Comparison of ENCODE assay signal across 24 mouse cellular contexts in genomic region chr16:31653616-31654015, GRCm38 (mm10). TPM values are rescaled to one million over a fixed set of nuclear protein-coding genes. Genes with fewer than 3 reads are reported as not detected.
DNase-seq lines count a peak whose midpoint lies in the region; ATAC-seq and TF ChIP-seq lines count a peak whose summit lies in the region.
"Had no signal": no experiment of that assay in that cellular context is flagged by ENCODE, and none has a peak within 500 bp of the region (broad histone marks: within the 10 kb centered on the region; RNA-seq: fewer than 3 reads in every experiment).

No protein-coding gene starts in this region.

- no peak overlapping the region for H3K4me3 ChIP-seq in hindbrain, embryonic 14.5 days (replicated peaks; ENCODE audit: low read length)
- no peak overlapping the region for H3K4me3 ChIP-seq in hindbrain, postnatal 0 days (ENCODE audit: low read length)
- H3K4me3 ChIP-seq in testis, adult 2 months (ENCODE audit: control insufficient read depth, low read depth, low read length): no peak overlapping the region
- no peak overlapping the region for H3K4me3 ChIP-seq in ES-E14 (ENCODE audit: insufficient read depth in 1 of 2, low read depth in 1 of 2, low read length in 2 of 2, poor library complexity in 1 of 2, severe bottlenecking in 1 of 2)
- H3K4me3 ChIP-seq in brown adipose tissue, adult 24 weeks (ENCODE audit: insufficient read depth, low read depth, low read length): no peak overlapping the region
- H3K4me3 ChIP-seq in kidney, embryonic 16.5 days (ENCODE audit: low read length): no peak overlapping the region
- H3K4me3 ChIP-seq: embryonic facial prominence, embryonic 13.5 days; embryonic facial prominence, embryonic 15.5 days; erythroblast, embryonic 14.5 days; forebrain, embryonic 10.5 days; forebrain, embryonic 12.5 days had no signal

- H3K9ac ChIP-seq in hindbrain, embryonic 14.5 days: no peak overlapping the region
- no peak overlapping the region for H3K9ac ChIP-seq in hindbrain, postnatal 0 days (replicated peaks; ENCODE audit: low read length)
- no peak overlapping the region for H3K9ac ChIP-seq in ES-E14 (ENCODE audit: insufficient read depth, low read depth, low read length, poor library complexity, severe bottlenecking)
- H3K9ac ChIP-seq in kidney, embryonic 16.5 days (replicated peaks; ENCODE audit: low read length): no peak overlapping the region
- H3K9ac ChIP-seq: embryonic facial prominence, embryonic 13.5 days; embryonic facial prominence, embryonic 15.5 days; forebrain, embryonic 12.5 days had no signal

- 62% methylated on average over 5 of the region's 5 CpGs for WGBS in hindbrain, embryonic 14.5 days
- WGBS in hindbrain, postnatal 0 days: 69% methylated on average over 5 of the region's 5 CpGs
- WGBS in kidney, embryonic 16.5 days: 83% methylated on average over 5 of the region's 5 CpGs

- H3K36me3 ChIP-seq in hindbrain, embryonic 14.5 days (replicated peaks; ENCODE audit: control insufficient read depth, insufficient read depth): no peaks in the 10 kb centered on the region
- H3K36me3 ChIP-seq in hindbrain, postnatal 0 days (ENCODE audit: insufficient read depth, low read length): no peaks in the 10 kb centered on the region
- H3K36me3 ChIP-seq in testis, adult 2 months (ENCODE audit: control insufficient read depth, insufficient read depth, low read length): no peaks in the 10 kb centered on the region
- no peaks in the 10 kb centered on the region for H3K36me3 ChIP-seq in ES-E14 (ENCODE audit: control insufficient read depth, insufficient read depth, low read length, poor library complexity, severe bottlenecking)
- no peaks in the 10 kb centered on the region for H3K36me3 ChIP-seq in kidney, embryonic 16.5 days (ENCODE audit: insufficient read depth, low read length)
- H3K36me3 ChIP-seq: embryonic facial prominence, embryonic 13.5 days; embryonic facial prominence, embryonic 15.5 days; forebrain, embryonic 10.5 days; forebrain, embryonic 12.5 days had no signal

- no peaks in the 10 kb centered on the region for H3K9me3 ChIP-seq in hindbrain, embryonic 14.5 days (ENCODE audit: control insufficient read depth, low read length)
- H3K9me3 ChIP-seq in hindbrain, postnatal 0 days (ENCODE audit: low read length): no peaks in the 10 kb centered on the region
- H3K9me3 ChIP-seq in ES-E14 (ENCODE audit: control insufficient read depth, insufficient read depth, low read depth, low read length): no peaks in the 10 kb centered on the region
- H3K9me3 ChIP-seq in kidney, embryonic 16.5 days (ENCODE audit: low read length): no peaks in the 10 kb centered on the region
- H3K9me3 ChIP-seq: embryonic facial prominence, embryonic 13.5 days; embryonic facial prominence, embryonic 15.5 days; forebrain, embryonic 10.5 days; forebrain, embryonic 12.5 days had no signal

- DNase-seq in hindbrain, embryonic 14.5 days (ENCODE audit: low spot score): no peak
- DNase-seq in hindbrain, postnatal 0 days (ENCODE audit: low spot score): no peak
- DNase-seq in testis, postnatal 14 days (ENCODE audit: low spot score): no peak
- DNase-seq in ES-E14 (ENCODE audit: low read depth, low spot score): no peak
- no peak for DNase-seq in thymus, postnatal 0 days (ENCODE audit: low spot score)
- DNase-seq: cerebellum, adult 11 months; cerebellum, adult 18-20 months; cerebellum, adult 8-10 months; cerebellum, adult 9-11 months; cerebellum, postnatal 14 days; cerebellum, postnatal 36 days; embryo, embryonic 11 days had no signal

- in situ Hi-C loops in ES-E14 (cut with MboI; ENCODE audit: low sequenced_read_pairs in 2 of 2, unreplicated experiment in 2 of 2): no loop called here

- H3K4me2 ChIP-seq in hindbrain, embryonic 14.5 days (replicated peaks): no peak overlapping the region
- H3K4me2 ChIP-seq in hindbrain, postnatal 0 days (ENCODE audit: low read depth, low read length): no peak overlapping the region
- H3K4me2 ChIP-seq in kidney, embryonic 16.5 days (replicated peaks; ENCODE audit: low read depth, low read length): no peak overlapping the region
- H3K4me2 ChIP-seq: embryonic facial prominence, embryonic 13.5 days; embryonic facial prominence, embryonic 15.5 days; forebrain, embryonic 12.5 days had no signal

- H3K4me1 ChIP-seq in hindbrain, embryonic 14.5 days (replicated peaks; ENCODE audit: control insufficient read depth, insufficient read depth, low read length): peaks cover 9% of the 10 kb centered on the region
- H3K4me1 ChIP-seq in hindbrain, postnatal 0 days (ENCODE audit: insufficient read depth, low read length): 0 out of 2 replicates have a peak, but pooled peaks cover 2% of the 10 kb centered on the region
- peaks cover 7% of the 10 kb centered on the region for H3K4me1 ChIP-seq in testis, adult 2 months (ENCODE audit: control insufficient read depth, insufficient read depth, low read length)
- no peaks in the 10 kb centered on the region for H3K4me1 ChIP-seq in ES-E14 (ENCODE audit: control insufficient read depth in 2 of 2, insufficient read depth in 2 of 2, low read length in 2 of 2, poor library complexity in 1 of 2)
- H3K4me1 ChIP-seq in brown adipose tissue, adult 24 weeks (ENCODE audit: control insufficient read depth, insufficient read depth, insufficient read length, low read length): no peaks in the 10 kb centered on the region
- peaks cover 7% of the 10 kb centered on the region for H3K4me1 ChIP-seq in kidney, embryonic 16.5 days (ENCODE audit: insufficient read depth, low read length)
- H3K4me1 ChIP-seq: embryonic facial prominence, embryonic 15.5 days had no signal

- no peak for TF ChIP-seq CTCF in hindbrain, postnatal 0 days (IDR thresholded peaks at IDR 0.05; ENCODE audit: low read depth)
- no peak for TF ChIP-seq CTCF in testis, adult 2 months (IDR thresholded peaks at IDR 0.05; ENCODE audit: control insufficient read depth, insufficient read depth, insufficient replicate concordance, low read depth, low read length)

- H3K27ac ChIP-seq in hindbrain, embryonic 14.5 days: peak overlapping the region; percentile 51; the same call in 1 of the 2 replicates
- no peak overlapping the region for H3K27ac ChIP-seq in hindbrain, postnatal 0 days
- H3K27ac ChIP-seq in testis, adult 2 months (ENCODE audit: control insufficient read depth, insufficient read depth, low read depth, low read length): 0 out of 2 replicates have a peak overlapping the region, but pooled peaks have one; percentile 15
- H3K27ac ChIP-seq in ES-E14 (ENCODE audit: insufficient read depth, low read depth, low read length, poor library complexity, severe bottlenecking): no peak overlapping the region
- H3K27ac ChIP-seq in brown adipose tissue, adult 24 weeks (replicated peaks; ENCODE audit: low read depth, low read length): peak overlapping the region; percentile 91
- H3K27ac ChIP-seq in kidney, embryonic 16.5 days (ENCODE audit: low read length): no peak overlapping the region
- H3K27ac ChIP-seq: embryonic facial prominence, embryonic 13.5 days; embryonic facial prominence, embryonic 15.5 days; forebrain, embryonic 10.5 days; forebrain, embryonic 12.5 days had no signal

- no peak for ATAC-seq in hindbrain, embryonic 14.5 days (ENCODE audit: low FRiP score)
- ATAC-seq in hindbrain, postnatal 0 days: no peak
- ATAC-seq in kidney, embryonic 16.5 days (ENCODE audit: low FRiP score, low TSS enrichment): no peak
- ATAC-seq: activated CD4-positive, CD25-positive, alpha-beta regulatory T cell, adult 4 months; forebrain, embryonic 14.5 days; forebrain, embryonic 16.5 days; Patski had no signal

- no peak for TF ChIP-seq POLR2A in testis, adult 2 months (IDR thresholded peaks at IDR 0.05; ENCODE audit: control insufficient read depth, low read depth, low read length)

- H3K27me3 ChIP-seq in hindbrain, embryonic 14.5 days (ENCODE audit: control insufficient read depth, insufficient read depth, low read length): no peaks in the 10 kb centered on the region
- H3K27me3 ChIP-seq in hindbrain, postnatal 0 days (ENCODE audit: insufficient read depth, low read length): no peaks in the 10 kb centered on the region
- no peaks in the 10 kb centered on the region for H3K27me3 ChIP-seq in testis, adult 2 months (ENCODE audit: control insufficient read depth, insufficient read depth, low read length)
- H3K27me3 ChIP-seq in kidney, embryonic 16.5 days (ENCODE audit: insufficient read depth, low read length): no peaks in the 10 kb centered on the region
- H3K27me3 ChIP-seq: embryonic facial prominence, embryonic 13.5 days; embryonic facial prominence, embryonic 15.5 days; Patski had no signal

TF ChIP-seq in ES-E14, 5 proteins besides CTCF, POLR2A, EP300 and RAD21:
- TF ChIP-seq ZNF384 (IDR thresholded peaks at IDR 0.05; ENCODE audit: low read depth, low read length): no peak
- peak; percentile 87 for TF ChIP-seq MAFK (IDR thresholded peaks at IDR 0.05; ENCODE audit: insufficient read depth, low read depth, low read length)

RNA-seq across cellular contexts. Expression of gene Dlg1, which starts 9.6 kb away (rescaled TPM):
- polyA plus RNA-seq in hindbrain, embryonic 14.5 days (2014; fragmentation: Nextera tagmentation; extraction: Ambion mirVana): 14.4 and 15.0 TPM in 2 replicates
- 21.3 and 22.7 TPM in 2 replicates for total RNA-seq in hindbrain, postnatal 0 days (2014; rRNA removed)
- 11.3 and 11.4 TPM in 2 replicates for polyA plus RNA-seq in hindbrain, postnatal 0 days (2015; fragmentation: Nextera tagmentation; extraction: Ambion mirVana)
- polyA plus RNA-seq in testis, adult 2 months (2012; rRNA removed): 9.3 and 12.9 TPM in 2 replicates
- total RNA-seq in ES-E14 (2012; rRNA removed): 58.1 and 70.3 TPM in 2 replicates
- polyA plus RNA-seq in brown adipose tissue, adult 24 weeks (2012; ENCODE audit: insufficient read depth, insufficient read length, missing spikeins): 34.2 and 34.6 TPM in 2 replicates
- 25.5 and 32.1 TPM in 2 replicates for polyA plus RNA-seq in kidney, embryonic 16.5 days (2015; fragmentation: Nextera tagmentation; extraction: Ambion mirVana)
- polyA plus RNA-seq in thymus, postnatal 0 days (2015; fragmentation: Nextera tagmentation; extraction: Ambion mirVana): 14.7 and 17.8 TPM in 2 replicates

Comparison
In these comparisons a context has a peak if more than half of its experiments do, and no peak if none do; other contexts are left out.
1. H3K27ac ChIP-seq: peak in hindbrain, embryonic 14.5 days (single experiment), testis, adult 2 months (single experiment) and brown adipose tissue, adult 24 weeks (single experiment); none in hindbrain, postnatal 0 days (single experiment), ES-E14 (single experiment) and kidney, embryonic 16.5 days (single experiment).